Mouse (Mus musculus) thymus, postnatal 0 days (tissue): Measurements from ENCODE around the gene Ifitm5. TPM values are rescaled to one million over a fixed set of nuclear protein-coding genes. Genes with fewer than 3 reads are reported as not detected.
A peak's percentile ranks its signal among the peaks of the same experiment; 100 is the strongest.

Source experiments
- DNase-seq: peaks from one replicate; pipeline ENCODE4 v3.0.0-alpha.2; 2015; ENCODE audit warnings: low spot score
- polyA plus RNA-seq: library from polyadenylated mRNA; unstranded; fragments of >200 nt; fragmentation: Nextera tagmentation; extraction: Ambion mirVana; gene quantifications from 2 replicates; pipeline ENCODE4 v1.2.1, GENCODE M21; 2015

Gene Ifitm5
- polyA plus RNA-seq, 1 experiment from 2014 or later, result 0.39 TPM

GRCm38 (mm10) chr7:140962733-140963132 lies 12.6 kb upstream of the Ifitm5 start:
- DNase-seq, result no peak

GRCm38 (mm10) chr7:140961416-140961815 lies 11.3 kb upstream of the Ifitm5 start:
- no peak for DNase-seq

GRCm38 (mm10) chr7:140960026-140960425 lies 9.9 kb upstream of the Ifitm5 start:
- no peak for DNase-seq

- peak; percentile 57 for DNase-seq
These were observed 9.2 kb upstream of the Ifitm5 start for GRCm38 (mm10) chr7:140959181-140959901.

- DNase-seq, result no peak
These were observed 6.4 kb upstream of the Ifitm5 start for GRCm38 (mm10) chr7:140956556-140956869.

- DNase-seq, result no peak
These were observed 5.9 kb upstream of the Ifitm5 start, which contains the start of the genes Gm45717 and Ifitm2 for GRCm38 (mm10) chr7:140955758-140956555. Gene Gm45717 (minus strand): TSS chr7:140955937. Gene Ifitm2 (minus strand): TSS chr7:140955987.

- DNase-seq, result peak; percentile 26
These were observed 5.3 kb upstream of the Ifitm5 start for GRCm38 (mm10) chr7:140955342-140955741.

GRCm38 (mm10) chr7:140954733-140955071 lies 4.6 kb upstream of the Ifitm5 start:
- no peak for DNase-seq

- no peak for DNase-seq
These were observed 4.0 kb upstream of the Ifitm5 start for GRCm38 (mm10) chr7:140953800-140954732.

- DNase-seq, result no peak
These were observed 3.0 kb upstream of the Ifitm5 start for GRCm38 (mm10) chr7:140953133-140953532.

GRCm38 (mm10) chr7:140952441-140952840 lies 2.4 kb upstream of the Ifitm5 start:
- DNase-seq, result no peak

- DNase-seq, result no peak
These were observed 1.7 kb upstream of the Ifitm5 start for GRCm38 (mm10) chr7:140951765-140952164.

- DNase-seq, result no peak
These were observed 960 bp upstream of the Ifitm5 start for GRCm38 (mm10) chr7:140951051-140951450.

GRCm38 (mm10) chr7:140949255-140949654 lies 836 bp downstream of the Ifitm5 start:
- DNase-seq, result no peak

- no peak for DNase-seq
These were observed 1.9 kb downstream of the Ifitm5 start for GRCm38 (mm10) chr7:140948161-140948560.

- peak; percentile 61 for DNase-seq
These were observed 3.1 kb downstream of the Ifitm5 start for GRCm38 (mm10) chr7:140946980-140947379.

GRCm38 (mm10) chr7:140946311-140946710 lies 3.8 kb downstream of the Ifitm5 start:
- no peak for DNase-seq

GRCm38 (mm10) chr7:140945247-140945646 lies 4.8 kb downstream of the Ifitm5 start:
- DNase-seq, result no peak

- DNase-seq, result no peak
These were observed 5.9 kb downstream of the Ifitm5 start for GRCm38 (mm10) chr7:140944236-140944635.

- DNase-seq, result no peak
These were observed 6.7 kb downstream of the Ifitm5 start for GRCm38 (mm10) chr7:140943356-140943755.

GRCm38 (mm10) chr7:140942811-140943210 lies 7.3 kb downstream of the Ifitm5 start:
- no peak for DNase-seq

- DNase-seq, result no peak
These were observed 7.8 kb downstream of the Ifitm5 start for GRCm38 (mm10) chr7:140942341-140942740.
